Mouse (Mus musculus) forebrain, embryonic 14.5 days (tissue): Measurements from ENCODE around the gene Mllt3. TPM values are rescaled to one million over a fixed set of nuclear protein-coding genes. Genes with fewer than 3 reads are reported as not detected.
A peak's percentile ranks its signal among the peaks of the same experiment; 100 is the strongest.

Experiments
- ATAC-seq: fragments of 200-750 bp; cut with Nextera tagmentation; 2 replicates; pipeline ENCODE4 v1.8.0; 2017; ENCODE audit warnings: mild to moderate bottlenecking, moderate library complexity
- DNase-seq: peaks from one replicate; pipeline ENCODE4 v3.0.0-alpha.2; 2015; ENCODE audit warnings: low spot score
- H3K27ac ChIP-seq: fragments of 300-500 bp; sonication (generic); 2 replicates; pipeline ENCODE4 v1.5.1; 2014; ENCODE audit warnings: low read depth, mild to moderate bottlenecking, control low read depth, low read length, moderate library complexity
- H3K27me3 ChIP-seq: fragments of 300-500 bp; sonication (generic); replicated peaks from 2 replicates; pipeline ENCODE4 v1.6.1; 2014; ENCODE audit warnings: low read length, control low read depth, mixed read lengths; ENCODE audit not compliant: control insufficient read depth, insufficient read depth
- H3K36me3 ChIP-seq: fragments of 300-500 bp; sonication (generic); 2 replicates; pipeline ENCODE4 v1.6.1; 2014; ENCODE audit warnings: low read length, control low read depth; ENCODE audit not compliant: control insufficient read depth, insufficient read depth
- H3K4me1 ChIP-seq: fragments of 300-500 bp; sonication (generic); 2 replicates; pipeline ENCODE4 v1.6.1; 2014; ENCODE audit warnings: antibody characterized with exemption, low read length, control low read depth; ENCODE audit not compliant: control insufficient read depth, insufficient read depth
- H3K4me2 ChIP-seq: fragments of 300-500 bp; sonication (generic); 2 replicates; pipeline ENCODE4 v1.6.1; 2014; ENCODE audit warnings: mild to moderate bottlenecking, control low read depth, low read length
- H3K4me3 ChIP-seq: fragments of 300-500 bp; sonication (generic); 2 replicates; pipeline ENCODE4 v1.5.1; 2014; ENCODE audit warnings: low read depth, low read length, control low read depth
- H3K9ac ChIP-seq: fragments of 300-500 bp; sonication (generic); 2 replicates; pipeline ENCODE4 v1.6.1; 2014; ENCODE audit warnings: mild to moderate bottlenecking, low read length, control low read depth, moderate library complexity
- H3K9me3 ChIP-seq: fragments of 300-500 bp; sonication (generic); replicated peaks from 2 replicates; pipeline ENCODE4 v1.6.1; 2016; ENCODE audit warnings: low read length, control low read depth, mixed read lengths; ENCODE audit not compliant: control insufficient read depth
- WGBS: fragments of 180-500 bp; shearing (Covaris S2); extraction: QIAGEN DNeasy Blood & Tissue Kit; methylation state at CpG from one replicate; pipeline ENCODE4 v1.1.7; 2014; 5-methylcytosine and 5-hydroxymethylcytosine counted together
- polyA plus RNA-seq: library from polyadenylated mRNA; unstranded; fragments of >200 nt; fragmentation: Nextera tagmentation; extraction: Ambion mirVana; gene quantifications from 2 replicates; pipeline ENCODE4 v1.2.1, GENCODE M21; 2014

The Mllt3 gene
- polyA plus RNA-seq, 1 experiment from 2014 or later: 95.2 TPM

DNA sequence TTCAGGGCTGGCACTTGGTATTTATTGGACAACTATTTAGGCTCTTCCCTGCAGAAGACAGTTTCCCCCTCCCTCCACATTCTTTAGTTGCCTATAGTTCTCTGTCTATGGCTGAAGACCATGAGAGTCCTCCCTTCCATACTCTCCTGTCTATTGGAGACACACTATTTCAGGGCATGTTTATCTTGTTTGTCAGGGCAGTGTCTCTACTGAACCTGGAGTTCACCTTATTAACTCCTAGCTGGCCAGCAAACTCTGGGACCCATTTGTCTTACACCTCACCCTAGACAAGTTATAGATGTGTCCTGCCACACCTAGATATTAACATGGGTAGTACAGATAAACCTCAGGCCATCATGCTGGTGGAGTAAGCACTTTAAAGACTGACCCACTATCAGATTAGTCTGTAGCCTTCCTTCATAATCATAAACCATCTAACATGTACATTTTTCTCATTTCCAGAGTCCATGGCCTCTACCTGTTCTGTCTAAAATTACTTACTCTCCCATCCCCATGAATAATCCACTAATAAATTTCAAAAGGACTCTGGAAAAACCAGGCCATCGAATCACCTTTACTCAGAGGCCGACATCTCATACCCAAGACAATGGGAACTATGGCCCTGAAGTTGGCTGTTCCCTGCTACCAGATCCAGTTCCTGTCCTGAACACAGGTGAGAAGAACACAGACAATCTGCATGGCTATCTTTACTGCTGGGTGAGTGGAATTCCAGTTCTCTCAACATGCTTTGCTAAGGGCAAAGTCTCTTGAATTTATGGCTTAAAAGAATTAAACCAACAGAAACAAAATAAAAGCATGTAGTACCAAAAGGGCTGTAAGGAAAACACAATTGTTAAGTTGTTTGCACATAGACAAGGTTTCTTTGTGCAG, 195.4 kb downstream of the Mllt3 start:
- Histone ChIP-seq H3K27me3 (no peaks in the 10 kb centered on the region), H3K4me1 (peaks cover 12% of the 10 kb centered on the region), H3K36me3 (peaks cover 11% of the 10 kb centered on the region), H3K27ac (no peak overlapping the region), H3K9me3 (no peaks in the 10 kb centered on the region), H3K4me2 (no peak overlapping the region), H3K9ac (no peak overlapping the region), H3K4me3 (no peak overlapping the region)
- no peak for ATAC-seq
- 97% methylated on average over 2 of the region's 2 CpGs for WGBS
- no peak for DNase-seq

DNA sequence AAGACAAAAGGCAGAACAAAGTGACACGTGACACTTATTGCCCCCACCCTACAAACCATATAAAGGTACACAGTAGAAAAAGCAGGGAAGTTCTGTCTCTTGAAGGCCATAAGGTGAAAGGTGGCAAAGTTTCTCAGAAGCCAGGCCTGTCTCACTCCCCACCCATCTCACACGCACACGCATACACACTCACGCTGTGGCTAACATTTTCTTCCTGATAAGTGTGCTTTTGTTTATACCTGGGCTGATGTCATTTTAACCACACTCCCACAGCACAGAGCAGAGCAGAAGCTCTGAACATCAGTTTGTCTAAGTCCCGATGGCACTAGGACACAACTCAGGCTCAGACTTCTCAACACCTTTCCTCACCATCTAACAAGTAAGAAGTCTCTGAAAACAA, 196.9 kb downstream of the Mllt3 start:
- WGBS: 96% methylated on average over 5 of the region's 5 CpGs
- H3K9ac ChIP-seq: no peak overlapping the region

DNA sequence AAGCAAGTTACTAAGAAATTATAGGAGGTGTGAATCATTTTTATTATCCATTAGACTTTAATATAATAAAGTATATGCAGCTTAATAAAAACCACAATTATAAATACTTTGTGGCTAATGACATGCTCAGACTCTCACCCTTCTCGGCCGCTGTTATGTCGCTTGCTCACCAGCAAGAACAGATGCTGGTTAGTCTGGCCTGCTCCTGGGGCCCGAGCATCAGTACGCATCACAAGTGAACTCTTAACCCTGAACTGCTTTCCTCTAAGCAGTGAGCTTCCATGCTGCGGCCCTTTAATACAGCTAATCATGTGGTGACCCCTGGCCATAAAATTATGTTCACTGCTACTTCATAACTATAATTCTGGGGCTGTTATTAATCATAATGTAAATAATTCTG, 198.0 kb downstream of the Mllt3 start:
- no peaks in the 10 kb centered on the region for H3K27me3 ChIP-seq
- H3K4me2 ChIP-seq: no peak overlapping the region
- no peak overlapping the region for H3K4me3 ChIP-seq
- peaks cover 4% of the 10 kb centered on the region for H3K36me3 ChIP-seq
- peaks cover 12% of the 10 kb centered on the region for H3K4me1 ChIP-seq
- no peak for DNase-seq
- no peaks in the 10 kb centered on the region for H3K9me3 ChIP-seq
- no peak overlapping the region for H3K9ac ChIP-seq
- ATAC-seq: no peak
- no peak overlapping the region for H3K27ac ChIP-seq
- 63% methylated on average over 6 of the region's 6 CpGs for WGBS

More for the DNA sequence above, 196.9 kb downstream of the Mllt3 start:
- ATAC-seq (no peak), DNase-seq (no peak)
- Histone ChIP-seq H3K27me3 (no peaks in the 10 kb centered on the region), H3K4me1 (peaks cover 12% of the 10 kb centered on the region), H3K4me3 (no peak overlapping the region), H3K27ac (no peak overlapping the region), H3K9me3 (no peaks in the 10 kb centered on the region), H3K36me3 (peaks cover 11% of the 10 kb centered on the region), H3K4me2 (no peak overlapping the region)

DNA sequence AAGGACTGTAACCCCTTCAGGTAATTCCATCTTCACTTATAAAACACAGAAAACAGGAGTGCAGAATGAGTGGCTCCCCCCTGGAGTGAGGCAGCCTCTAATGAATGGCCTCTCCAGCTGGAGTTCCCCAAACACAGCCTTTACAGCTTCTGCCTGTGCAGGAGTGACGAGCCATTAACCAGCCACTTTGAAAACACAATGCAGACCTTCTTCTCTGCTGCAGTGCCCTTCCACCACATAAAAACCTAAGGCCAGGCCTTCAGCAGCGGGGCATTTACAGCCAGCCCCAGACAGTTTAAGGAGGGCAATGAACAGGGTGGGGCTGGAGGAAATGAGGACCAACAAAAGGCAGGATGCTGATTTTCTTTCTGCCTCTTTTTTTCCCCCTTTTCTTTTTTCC, 198.9 kb downstream of the Mllt3 start:
- Histone ChIP-seq H3K27ac (peak overlapping the region; percentile 23; the same call in 1 of the 2 replicates), H3K4me3 (no peak overlapping the region), H3K9ac (no peak overlapping the region), H3K4me1 (peaks cover 12% of the 10 kb centered on the region), H3K4me2 (no peak overlapping the region), H3K36me3 (peaks cover 3% of the 10 kb centered on the region), H3K27me3 (no peaks in the 10 kb centered on the region), H3K9me3 (no peaks in the 10 kb centered on the region)
- ATAC-seq: peak; percentile 74
- WGBS: 6% methylated on average over 2 of the region's 2 CpGs
- DNase-seq: peak; percentile 59

DNA sequence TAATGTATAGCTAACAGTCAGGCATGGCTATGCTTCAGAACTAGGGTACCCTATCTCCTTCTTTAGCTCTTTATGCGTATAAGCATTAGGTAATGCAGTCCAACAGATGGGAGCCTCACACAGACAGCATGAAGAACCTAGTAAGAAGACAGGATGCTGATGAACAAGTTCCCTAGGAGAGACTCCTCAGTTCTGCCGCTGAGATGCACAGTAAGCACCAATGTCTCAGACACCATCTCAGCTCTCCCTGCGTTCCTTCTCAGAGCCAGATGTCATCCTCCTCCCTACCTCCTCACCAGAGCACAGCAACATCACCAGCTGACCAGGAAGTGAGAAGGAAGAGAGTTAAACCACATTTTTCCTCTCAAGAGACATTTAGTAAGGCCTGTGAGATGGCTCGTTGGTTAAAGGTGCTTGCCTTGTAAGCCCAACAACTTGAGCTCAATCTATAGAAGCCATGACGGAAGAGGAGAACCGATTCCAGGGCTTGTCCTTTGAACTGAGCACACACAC, 202.3 kb downstream of the Mllt3 start:
- no peak overlapping the region for H3K4me3 ChIP-seq
- DNase-seq (no peak), ATAC-seq (no peak)
- H3K9me3 ChIP-seq: no peaks in the 10 kb centered on the region
- peaks cover 12% of the 10 kb centered on the region for H3K4me1 ChIP-seq
- H3K27me3 ChIP-seq: no peaks in the 10 kb centered on the region
- WGBS: 91% methylated on average over 6 of the region's 6 CpGs
- no peak overlapping the region for H3K27ac ChIP-seq
- H3K36me3 ChIP-seq: no peaks in the 10 kb centered on the region
- no peak overlapping the region for H3K9ac ChIP-seq
- H3K4me2 ChIP-seq: no peak overlapping the region

DNA sequence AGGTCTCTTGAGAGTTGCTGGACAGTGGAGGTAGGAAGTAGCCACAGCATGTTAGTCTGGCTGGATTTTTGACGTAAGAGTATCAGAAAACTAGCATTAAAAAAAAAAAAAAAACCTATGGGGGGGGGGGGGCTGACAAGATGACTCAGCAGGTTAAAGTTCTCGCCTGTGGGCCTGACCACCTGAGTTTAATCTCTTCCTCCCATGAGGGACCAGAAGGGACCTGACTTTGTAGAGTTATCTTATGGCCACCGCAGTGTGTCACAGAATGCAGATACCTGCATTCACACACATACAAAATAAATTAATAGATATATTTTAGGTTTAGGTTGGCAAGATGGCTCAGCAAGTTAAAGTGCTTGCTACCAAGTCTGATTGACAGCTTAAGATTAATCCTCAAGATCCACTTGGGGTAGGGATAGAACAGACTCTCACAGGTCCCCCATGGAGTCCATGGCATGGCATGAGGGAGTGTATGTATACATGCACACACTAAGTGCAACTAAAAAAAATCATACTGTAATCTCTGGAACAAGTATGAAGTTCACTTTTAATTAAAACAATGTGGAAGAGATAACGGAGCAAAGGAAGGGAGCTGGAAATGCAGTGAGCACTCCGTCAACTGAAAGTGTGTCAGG, 203.6 kb downstream of the Mllt3 start:
- H3K36me3 ChIP-seq: no peaks in the 10 kb centered on the region
- H3K9ac ChIP-seq: no peak overlapping the region
- no peaks in the 10 kb centered on the region for H3K9me3 ChIP-seq
- no peak for ATAC-seq
- no peak for DNase-seq
- no peak overlapping the region for H3K27ac ChIP-seq
- WGBS: 92% methylated on average over 5 of the region's 5 CpGs
- no peaks in the 10 kb centered on the region for H3K27me3 ChIP-seq
- no peak overlapping the region for H3K4me3 ChIP-seq
- peaks cover 7% of the 10 kb centered on the region for H3K4me1 ChIP-seq
- H3K4me2 ChIP-seq: no peak overlapping the region

DNA sequence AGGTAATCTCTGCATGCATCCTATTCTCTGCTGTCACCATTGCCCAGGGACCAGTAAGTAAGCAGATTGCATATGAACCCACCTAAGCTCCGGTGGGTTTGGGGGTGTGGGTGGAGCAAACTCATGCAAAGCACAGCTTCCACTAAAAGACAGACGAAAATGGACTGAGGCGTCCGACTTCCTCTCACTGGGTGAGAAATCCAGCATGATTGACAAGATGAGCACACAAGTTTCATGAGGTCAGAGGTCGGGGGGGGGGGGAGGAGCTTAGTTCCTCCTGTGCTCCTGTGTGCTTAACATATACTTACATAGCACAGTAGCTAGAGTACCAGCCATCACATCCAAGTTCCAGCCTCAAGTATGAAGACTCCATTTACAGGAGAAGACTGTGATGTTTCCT, 206.8 kb downstream of the Mllt3 start:
- H3K27ac ChIP-seq: no peak overlapping the region
- H3K36me3 ChIP-seq: peaks cover 6% of the 10 kb centered on the region
- DNase-seq: no peak
- H3K27me3 ChIP-seq: no peaks in the 10 kb centered on the region
- no peak overlapping the region for H3K4me2 ChIP-seq
- no peak overlapping the region for H3K9ac ChIP-seq
- 79% methylated on average over 5 of the region's 5 CpGs for WGBS
- no peak overlapping the region for H3K4me3 ChIP-seq
- ATAC-seq: no peak
- no peaks in the 10 kb centered on the region for H3K9me3 ChIP-seq
- H3K4me1 ChIP-seq: peaks cover 3% of the 10 kb centered on the region; the same call in 1 of the 2 replicates

DNA sequence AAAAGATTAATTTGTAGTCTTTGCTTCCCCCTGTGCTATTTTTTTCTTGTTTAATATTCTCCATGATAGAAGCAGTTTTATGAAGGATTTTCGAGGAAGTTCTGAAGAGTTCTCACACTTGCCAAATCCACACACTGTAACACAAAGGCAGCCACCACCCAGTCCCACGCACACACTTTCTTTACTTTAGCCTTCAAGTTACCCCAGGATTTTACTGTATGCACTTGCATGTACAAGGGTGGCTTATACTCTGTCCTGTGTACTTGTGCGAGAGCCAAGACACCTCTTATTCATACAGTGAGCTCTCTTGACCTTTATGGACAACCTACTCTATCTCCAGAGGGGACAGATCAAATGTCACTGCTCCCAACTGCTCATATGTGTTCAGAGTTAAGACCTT, 209.5 kb downstream of the Mllt3 start:
- Histone ChIP-seq H3K4me2 (no peak overlapping the region), H3K9me3 (no peaks in the 10 kb centered on the region), H3K27ac (no peak overlapping the region), H3K4me3 (no peak overlapping the region), H3K27me3 (no peaks in the 10 kb centered on the region), H3K4me1 (peaks cover 8% of the 10 kb centered on the region), H3K36me3 (peaks cover 6% of the 10 kb centered on the region), H3K9ac (no peak overlapping the region)
- no peak for ATAC-seq
- 91% methylated on average over 3 of the region's 3 CpGs for WGBS
- DNase-seq: no peak

DNA sequence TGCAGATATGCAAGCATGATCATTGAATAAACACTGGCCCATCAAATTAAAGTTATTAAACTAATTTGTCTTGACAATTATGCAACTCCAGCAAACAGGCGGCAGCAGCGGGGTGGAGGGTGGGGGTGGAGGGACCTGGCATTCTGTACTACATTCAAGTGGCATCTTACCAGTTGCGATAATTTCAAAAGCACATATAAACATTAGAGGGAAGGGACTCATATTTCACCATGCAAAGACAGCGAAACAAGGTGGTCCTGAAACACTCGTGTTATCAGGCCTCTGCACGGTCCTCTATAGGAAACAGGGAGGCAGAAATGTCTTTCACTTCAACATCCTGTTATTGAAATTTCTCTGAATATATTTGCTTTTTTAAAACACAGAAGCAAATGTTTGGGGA, 210.0 kb downstream of the Mllt3 start:
- no peak for DNase-seq
- ATAC-seq: no peak
- H3K27ac ChIP-seq: no peak overlapping the region

More for the DNA sequence above, 210.0 kb downstream of the Mllt3 start:
- Histone ChIP-seq H3K27me3 (no peaks in the 10 kb centered on the region), H3K9me3 (no peaks in the 10 kb centered on the region), H3K4me3 (no peak overlapping the region), H3K9ac (no peak overlapping the region), H3K4me1 (peaks cover 8% of the 10 kb centered on the region), H3K36me3 (peaks cover 6% of the 10 kb centered on the region), H3K4me2 (no peak overlapping the region)
- 74% methylated on average over 6 of the region's 6 CpGs for WGBS
